Mouse (Mus musculus): ENCODE results near the gene Cacna1d.

Gene Cacna1d

DNA sequence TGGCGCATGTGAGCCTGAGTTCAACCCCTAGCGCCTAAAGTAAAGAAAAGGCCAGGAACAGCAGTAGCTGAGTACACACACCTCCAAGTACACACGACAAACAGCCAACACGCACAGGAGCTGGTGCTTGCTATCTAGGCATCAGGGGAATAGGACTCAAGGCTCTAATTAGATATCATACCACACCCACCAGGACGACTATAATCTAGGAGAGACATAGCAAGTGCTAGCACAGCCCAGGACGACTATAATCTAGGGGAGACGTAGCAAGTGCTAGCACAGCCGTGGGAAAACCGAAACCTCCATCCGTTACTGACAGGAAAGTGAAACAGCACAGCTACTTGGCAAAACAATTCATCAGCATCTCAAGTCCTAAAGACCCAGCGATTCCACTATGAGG is 162.1 kb downstream of the Cacna1d start:
- no peak for DNase-seq (ENCODE audit: low spot score)

GRCm38 (mm10) chr14:30327452-30327851 is 163.8 kb downstream of the Cacna1d start:
- DNase-seq (ENCODE audit: low spot score), result no peak

DNA sequence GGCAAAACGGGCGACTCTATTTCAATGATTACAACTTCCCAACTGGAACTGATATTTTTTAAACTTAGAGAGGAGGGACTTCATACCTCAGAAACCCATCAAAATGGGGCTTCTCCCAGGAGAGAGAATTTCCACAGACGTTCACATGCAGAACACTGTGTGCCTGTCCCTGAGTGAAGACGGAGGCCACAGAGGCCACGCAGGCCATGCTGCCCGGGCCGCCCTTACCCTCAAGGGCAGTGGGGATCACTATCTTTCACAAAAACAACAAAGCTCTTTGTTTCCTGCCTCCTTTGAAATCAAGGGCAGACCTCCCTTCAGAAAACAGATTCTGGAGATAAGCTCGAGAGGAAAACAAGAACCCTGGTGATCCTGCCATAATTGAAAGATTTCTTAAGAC is 164.2 kb downstream of the Cacna1d start:
- DNase-seq (ENCODE audit: low spot score), result no peak

DNA sequence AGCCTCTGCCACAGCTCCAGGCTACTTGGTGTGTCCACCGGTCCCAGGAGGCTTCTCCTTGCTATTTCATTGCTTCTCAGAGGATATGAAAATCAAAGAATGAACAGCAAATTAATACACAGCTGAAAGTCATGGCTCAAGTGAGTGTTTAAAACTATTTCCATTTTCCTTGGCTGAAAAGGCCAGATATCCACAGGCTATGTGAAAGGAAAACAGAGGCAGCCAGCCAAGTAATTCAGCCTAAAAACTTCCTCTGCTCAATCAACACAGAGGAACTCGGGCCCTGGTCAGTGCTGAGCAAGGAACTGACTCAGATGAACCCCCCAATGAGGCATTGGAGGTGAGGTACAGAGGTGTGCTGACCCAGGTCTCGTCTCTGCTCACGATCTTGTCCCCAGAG is 165.0 kb downstream of the Cacna1d start:
- DNase-seq (ENCODE audit: low spot score), result peak; percentile 8

- DNase-seq (ENCODE audit: low spot score), result peak; percentile 3
These were observed 166.3 kb downstream of the Cacna1d start for GRCm38 (mm10) chr14:30324994-30325393.

- DNase-seq (ENCODE audit: low spot score), result no peak
These were observed 172.4 kb downstream of the Cacna1d start for GRCm38 (mm10) chr14:30318715-30319437.

GRCm38 (mm10) chr14:30318293-30318692 is 173.0 kb downstream of the Cacna1d start:
- DNase-seq (ENCODE audit: low spot score), result no peak

DNA sequence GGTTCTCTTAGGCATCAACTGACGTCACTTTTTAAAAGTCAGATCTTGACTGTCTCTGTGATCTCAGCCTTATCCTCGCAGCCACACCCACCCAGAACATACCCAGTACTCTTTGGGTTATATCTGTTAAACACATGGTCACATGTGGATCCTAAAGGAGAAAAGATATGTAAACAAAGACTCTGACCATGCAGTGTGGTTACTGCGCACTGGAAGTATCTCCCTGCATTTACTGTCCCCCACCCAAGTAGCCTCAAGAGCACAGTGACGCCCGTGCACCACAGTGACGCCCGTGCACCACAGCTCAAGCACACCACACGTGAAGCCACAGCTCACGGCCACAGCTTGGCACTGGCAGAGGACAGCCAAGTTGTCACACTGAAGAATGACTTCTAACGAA is 173.6 kb downstream of the Cacna1d start:
- no peak for DNase-seq (ENCODE audit: low spot score)

GRCm38 (mm10) chr14:30311206-30311889 is 179.9 kb downstream of the Cacna1d start:
- DNase-seq (ENCODE audit: low spot score), result peak; percentile 56

GRCm38 (mm10) chr14:30310236-30310635 is 181.0 kb downstream of the Cacna1d start:
- DNase-seq (ENCODE audit: low spot score), result no peak

DNA sequence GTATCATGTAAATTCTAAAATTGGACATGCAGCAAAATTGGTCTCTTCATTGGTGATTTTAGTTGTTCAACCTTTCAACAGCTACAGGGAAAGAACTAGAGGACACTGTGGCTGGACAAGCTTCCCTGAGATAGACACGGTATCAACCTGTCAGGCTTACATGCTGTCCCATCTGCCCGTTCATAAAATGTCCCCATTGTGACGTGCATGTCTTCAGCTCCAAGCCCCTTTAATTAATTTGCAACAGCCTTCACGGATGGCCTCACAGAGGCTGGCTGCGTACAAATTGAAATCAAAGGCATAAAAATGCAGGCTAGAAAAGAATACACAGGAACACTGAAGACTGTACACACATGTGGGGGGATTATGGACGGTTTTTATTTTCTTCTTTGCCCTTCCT is 185.0 kb downstream of the Cacna1d start:
- DNase-seq (ENCODE audit: low spot score), result no peak

DNA sequence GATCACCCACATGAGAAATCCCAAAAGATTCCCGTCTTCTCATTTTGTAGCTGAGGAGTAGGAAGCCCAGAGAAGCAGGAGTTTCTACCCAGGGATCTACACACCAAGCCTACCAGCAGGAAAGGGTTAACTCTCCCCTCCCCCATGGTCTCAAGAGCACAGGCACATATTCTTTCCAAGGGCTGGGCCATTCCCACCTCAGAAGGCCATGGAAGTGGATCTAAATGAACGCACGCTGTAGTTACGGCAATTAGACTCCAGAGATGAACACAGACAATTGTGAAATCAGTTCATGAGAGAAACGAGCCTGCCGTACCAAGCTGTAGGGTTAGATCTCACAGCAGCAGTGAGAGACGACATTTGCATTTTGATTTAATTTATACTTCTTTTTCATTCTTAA is 191.3 kb downstream of the Cacna1d start:
- no peak for DNase-seq (ENCODE audit: low spot score)

- no peak for DNase-seq (ENCODE audit: low spot score)
These were observed 193.8 kb downstream of the Cacna1d start for GRCm38 (mm10) chr14:30297492-30297891.

GRCm38 (mm10) chr14:30292135-30292463 is 199.2 kb downstream of the Cacna1d start:
- no peak for DNase-seq (ENCODE audit: low spot score)

- peak; percentile 17 for DNase-seq (ENCODE audit: low spot score)
These were observed 199.7 kb downstream of the Cacna1d start for GRCm38 (mm10) chr14:30291389-30292134.

- DNase-seq (ENCODE audit: low spot score), result no peak
These were observed 206.8 kb downstream of the Cacna1d start for GRCm38 (mm10) chr14:30284446-30284845.

DNA sequence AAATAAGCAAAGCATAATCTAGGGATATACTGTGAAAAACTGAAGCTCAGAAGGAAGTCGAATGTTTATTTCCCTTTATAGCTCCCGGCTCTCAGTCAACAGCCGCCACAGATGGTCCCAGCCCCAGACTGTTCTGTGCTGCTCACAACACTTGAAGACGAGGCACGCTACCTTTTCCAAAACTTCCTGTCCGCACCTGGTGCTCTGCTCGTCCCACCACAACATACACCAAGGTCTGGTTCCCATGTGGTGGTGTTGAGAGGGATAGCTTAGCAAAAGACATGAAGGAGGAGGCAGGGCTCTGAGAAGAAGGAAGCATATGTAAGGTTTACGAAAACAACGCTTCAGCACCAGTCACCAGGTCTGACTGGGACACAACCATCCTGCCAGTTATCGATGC is 207.2 kb downstream of the Cacna1d start:
- DNase-seq (ENCODE audit: low spot score), result no peak

- no peak for DNase-seq (ENCODE audit: low spot score)
These were observed 215.7 kb downstream of the Cacna1d start for GRCm38 (mm10) chr14:30275572-30275971.

DNA sequence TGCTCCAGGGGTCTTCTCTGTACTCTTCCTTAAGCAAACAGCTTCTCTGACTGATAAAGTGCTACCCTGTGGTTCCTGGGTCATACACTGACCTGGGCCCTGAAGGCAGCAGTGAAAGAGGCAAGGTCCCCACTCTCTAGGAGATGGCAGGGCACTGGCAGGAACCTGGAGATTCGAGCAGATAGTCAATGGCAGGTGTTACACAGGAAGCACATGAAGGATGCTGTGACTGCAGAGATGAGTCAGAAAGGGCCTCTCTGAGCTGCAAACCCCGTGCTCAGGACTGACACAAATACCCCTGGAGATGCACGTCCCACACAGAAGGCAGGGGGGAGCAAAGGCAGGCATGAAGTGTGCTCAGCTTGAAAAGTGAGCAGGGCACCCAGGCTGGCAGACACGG is 218.3 kb downstream of the Cacna1d start:
- DNase-seq (ENCODE audit: low spot score), result no peak

GRCm38 (mm10) chr14:30272523-30272922 is 218.7 kb downstream of the Cacna1d start:
- no peak for DNase-seq (ENCODE audit: low spot score)

- DNase-seq (ENCODE audit: low spot score), result no peak
These were observed 219.4 kb downstream of the Cacna1d start for GRCm38 (mm10) chr14:30271856-30272255.

GRCm38 (mm10) chr14:30270350-30270749 is 220.9 kb downstream of the Cacna1d start:
- no peak for DNase-seq (ENCODE audit: low spot score)

GRCm38 (mm10) chr14:30265728-30266127 is 225.5 kb downstream of the Cacna1d start:
- DNase-seq (ENCODE audit: low spot score), result peak; percentile 21
